Mouse (Mus musculus): ENCODE measurements at regions not wholly inside any gene's neighbourhood (a gene's known extent, or its start where the extent isn't known, plus 50 kb on each side); places are given as distances from the start of the nearest gene placed in this dataset.

- TF ChIP-seq CTCF (IDR thresholded peaks at IDR 0.05; ENCODE audit: borderline replicate concordance, insufficient read depth, low read depth, low read length) (no peak), POLR2A (IDR thresholded peaks at IDR 0.05; ENCODE audit: borderline replicate concordance, insufficient read depth, low read length) (no peak)
These were observed 647.1 kb upstream of the Fam19a5 start for GRCm38 (mm10) chr15:86896974-86897373.

Data from cerebellum, adult 2 months (tissue).